Mouse (Mus musculus) left cerebral cortex, postnatal 10 days (tissue): ENCODE measurements around the gene Thbd. TPM values are rescaled to one million over a fixed set of nuclear protein-coding genes. Genes with fewer than 3 reads are reported as not detected.

Source experiments
- DNase-seq, 2 experiments: peaks; one replicate each; pipeline ENCODE4 v3.0.0; 2021 to 2022; ENCODE audit warnings: low spot score in 2 of 2, mixed read lengths in 1 of 2; ENCODE audit errors: extremely low spot score in 1 of 2
- intact Hi-C: fragments of 180-260 bp; cut with DNase I; formaldehyde crosslinking; loops from one replicate; pipeline ENCODE4 v1.15.1; 2025
- total RNA-seq, 2 experiments: library from RNA; stranded (reverse); gene quantifications; 2 replicates each; pipeline ENCODE4 v1.2.3; 2021

The Thbd gene
- total RNA-seq, result 1 to 10 TPM; 9.3 TPM

DNA sequence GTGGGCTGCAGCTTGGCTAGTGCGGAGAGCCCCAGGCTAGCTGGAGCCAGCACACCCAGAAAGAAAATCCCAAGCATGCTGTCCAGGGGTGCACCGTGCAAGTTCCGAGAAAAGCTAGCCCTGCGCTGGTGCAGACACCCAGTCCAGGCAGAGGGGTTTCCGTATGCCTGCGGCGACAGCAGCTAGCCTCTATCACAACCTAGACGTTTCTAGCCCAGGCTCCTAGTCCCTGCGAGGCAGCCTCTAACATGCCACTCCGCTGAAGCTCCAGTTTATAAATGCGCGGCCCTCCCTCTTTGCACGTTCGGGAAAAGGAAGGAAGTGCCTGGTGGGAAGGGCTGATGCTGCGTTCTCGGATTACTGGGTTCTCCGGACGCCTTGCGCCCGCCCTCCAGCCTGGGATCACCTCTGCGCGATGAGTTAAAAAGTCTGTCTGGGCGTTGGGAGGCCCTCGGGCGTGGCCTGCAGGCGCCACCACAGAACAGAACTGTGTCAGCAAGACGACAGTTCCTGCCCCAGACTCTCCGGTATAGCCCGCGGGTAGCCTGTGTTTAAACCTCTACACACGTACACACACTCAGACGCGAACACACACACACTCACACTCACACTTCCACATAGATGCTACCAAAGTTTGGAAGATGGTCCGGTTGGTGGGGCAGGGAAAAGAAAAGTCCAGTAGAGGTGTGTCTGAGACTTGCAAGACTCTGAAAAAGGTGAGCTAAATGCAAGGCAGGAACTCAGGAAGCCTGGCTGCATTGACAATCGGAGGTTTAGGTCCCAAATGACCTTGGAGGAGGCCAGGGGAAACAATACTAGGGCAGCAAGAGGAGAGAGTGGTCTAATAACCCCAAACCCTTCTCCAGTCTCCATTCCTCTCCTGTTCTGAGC lies at the start of gene Thbd:
Thbd (minus strand) TSS at position 319 of the 891 bp plus-strand sequence.
- peak in 1 of 2 experiments; percentile 79 for DNase-seq
- intact Hi-C loops, result loop anchor here (5.0 kb wide), 2 partner anchors 169 to 249 kb away; no protein-coding TSS in a partner anchor

DNA sequence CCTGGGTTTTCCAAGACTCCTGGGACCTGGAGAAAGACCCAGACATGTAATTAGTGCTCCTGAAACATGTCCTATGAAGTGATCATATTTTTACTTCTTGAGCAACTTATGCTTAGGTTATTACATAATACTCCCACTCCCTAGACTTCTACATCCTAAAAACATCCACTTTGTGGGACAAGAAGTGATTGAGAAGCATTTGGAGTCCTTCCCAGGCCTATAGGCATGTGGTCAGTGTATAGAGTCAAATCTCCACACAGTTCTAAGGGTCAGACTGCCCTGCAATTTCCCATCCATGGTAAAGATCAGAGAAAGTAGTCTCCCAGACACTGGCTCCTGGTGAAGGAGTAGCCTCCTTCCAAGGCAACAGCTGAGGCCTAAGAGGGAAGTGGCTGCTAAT lies 47.4 kb upstream of the Thbd start:
- intact Hi-C loops, result no loop called here
- no peak for DNase-seq

DNA sequence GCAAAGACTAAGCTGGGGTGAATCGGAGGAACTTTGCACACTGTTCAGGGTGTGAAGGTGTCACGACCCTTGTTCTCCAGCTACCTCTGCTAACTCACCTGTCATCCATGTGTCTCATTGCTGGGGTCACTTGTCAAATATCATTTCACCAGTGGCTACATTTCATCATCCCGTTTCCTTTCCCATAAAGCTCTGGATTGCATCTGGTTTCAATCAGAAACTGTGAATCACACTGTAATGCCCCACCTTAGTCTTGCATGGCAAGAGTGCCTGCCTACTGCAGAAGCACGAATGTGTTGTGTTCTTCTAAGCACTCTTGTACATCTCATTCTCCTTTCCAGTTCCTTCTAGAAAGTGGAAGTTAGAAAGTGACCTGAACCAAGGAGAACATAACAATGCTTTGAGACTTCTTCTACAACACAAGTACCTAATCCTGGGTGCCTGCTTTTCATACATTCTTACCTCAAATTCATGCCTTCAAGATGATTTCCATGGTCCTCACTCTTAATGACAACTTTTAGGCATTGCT lies 46.1 kb upstream of the Thbd start:
- intact Hi-C loops, result no loop called here
- DNase-seq, result no peak

DNA sequence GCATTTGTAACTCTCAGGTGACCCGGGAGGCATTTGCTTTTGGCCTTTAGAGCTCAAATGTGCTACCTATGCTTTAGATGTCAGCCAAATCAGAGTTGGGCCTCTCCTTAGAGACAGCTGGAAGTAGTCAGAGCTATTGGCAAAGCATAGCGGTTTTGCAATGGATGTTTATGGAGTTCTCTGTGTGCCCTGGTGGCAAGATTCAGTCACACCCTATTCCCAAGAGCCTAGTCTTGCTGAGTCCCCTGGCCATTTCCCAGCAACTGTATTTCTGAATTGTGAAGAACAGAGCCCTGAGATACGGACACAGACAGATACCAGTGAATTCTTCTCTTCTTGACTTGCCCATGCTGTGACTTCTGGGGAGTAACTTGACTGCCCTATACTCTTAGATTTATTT lies 45.1 kb upstream of the Thbd start:
- no peak for DNase-seq
- intact Hi-C loops, result no loop called here

DNA sequence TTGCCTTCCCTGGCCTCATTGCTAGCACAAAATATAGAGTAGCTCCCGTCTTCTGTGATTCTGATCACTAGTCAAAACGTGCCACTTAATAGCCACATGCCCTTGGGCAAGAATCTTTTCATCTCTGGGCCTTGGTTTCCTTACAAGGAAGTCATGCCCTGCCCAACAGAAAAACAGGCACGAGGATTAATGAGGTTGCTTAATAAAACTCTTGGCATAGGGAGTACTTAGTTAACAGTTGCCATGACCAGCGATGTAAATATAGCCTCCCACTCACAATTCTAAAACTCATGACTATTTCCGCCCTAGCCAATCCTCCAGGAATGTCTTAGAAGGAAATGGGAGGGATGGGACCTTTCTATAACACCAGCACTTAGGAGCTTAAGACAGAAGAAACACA lies 43.5 kb upstream of the Thbd start:
- intact Hi-C loops, result no loop called here
- no peak for DNase-seq

DNA sequence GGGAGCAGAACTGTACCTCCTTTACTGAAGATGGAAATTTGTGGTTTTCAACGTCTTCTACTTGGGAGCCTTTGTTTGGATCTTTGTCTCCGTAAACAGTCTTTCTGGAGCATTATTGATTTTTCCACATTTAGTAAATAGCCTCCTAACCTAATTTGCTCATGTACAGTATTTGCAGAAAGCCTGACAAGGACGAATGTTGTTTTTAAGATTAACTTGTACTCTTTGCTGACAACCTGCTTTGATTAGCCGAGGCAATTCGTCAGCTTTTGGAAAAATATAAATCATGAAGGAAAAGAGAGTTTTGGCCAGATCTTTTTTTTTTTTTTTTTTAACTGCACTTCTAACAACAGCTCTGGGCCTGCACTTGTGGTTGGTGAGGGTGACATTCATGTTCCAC lies 42.6 kb upstream of the Thbd start:
- DNase-seq, result no peak
- intact Hi-C loops, result no loop called here

DNA sequence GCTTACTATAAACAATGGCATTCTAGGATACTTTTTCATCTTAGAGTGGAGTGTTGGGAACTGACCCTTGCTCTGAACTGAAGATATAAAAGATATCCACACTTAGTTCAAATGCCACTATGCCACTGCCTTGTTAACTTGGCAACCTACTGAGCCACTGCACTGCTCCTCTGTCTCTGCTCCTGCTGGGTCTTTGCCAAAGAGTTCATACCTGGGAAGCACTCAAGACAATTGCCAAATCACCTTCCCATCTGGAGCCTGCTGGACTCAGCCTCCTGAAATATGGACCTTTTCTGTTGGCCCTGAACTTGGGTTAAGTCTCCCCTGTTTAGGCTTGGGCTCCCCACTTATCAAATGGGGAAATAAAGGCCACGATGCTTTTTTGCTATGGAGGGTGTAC lies 41.7 kb upstream of the Thbd start:
- intact Hi-C loops, result no loop called here
- DNase-seq, result no peak

DNA sequence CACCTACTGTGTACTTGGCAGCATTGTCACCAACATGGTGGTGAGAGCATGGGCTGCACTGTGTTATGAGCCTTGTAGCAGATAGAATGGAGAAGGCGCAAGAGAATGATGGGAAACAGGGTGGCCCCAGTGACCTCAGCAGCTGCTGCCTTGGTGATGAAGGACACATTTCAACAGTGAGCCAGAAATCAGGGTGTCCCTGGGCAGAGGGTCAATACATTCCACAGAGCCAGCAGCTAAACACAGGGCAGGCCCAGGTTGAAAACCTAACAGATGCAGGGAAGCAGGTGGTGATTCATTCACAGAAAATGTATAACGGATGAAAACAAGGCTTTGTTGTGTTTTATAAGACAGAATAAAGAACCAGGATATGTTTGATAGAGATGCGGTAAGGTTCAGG lies 38.5 kb upstream of the Thbd start:
- intact Hi-C loops, result no loop called here
- no peak for DNase-seq

DNA sequence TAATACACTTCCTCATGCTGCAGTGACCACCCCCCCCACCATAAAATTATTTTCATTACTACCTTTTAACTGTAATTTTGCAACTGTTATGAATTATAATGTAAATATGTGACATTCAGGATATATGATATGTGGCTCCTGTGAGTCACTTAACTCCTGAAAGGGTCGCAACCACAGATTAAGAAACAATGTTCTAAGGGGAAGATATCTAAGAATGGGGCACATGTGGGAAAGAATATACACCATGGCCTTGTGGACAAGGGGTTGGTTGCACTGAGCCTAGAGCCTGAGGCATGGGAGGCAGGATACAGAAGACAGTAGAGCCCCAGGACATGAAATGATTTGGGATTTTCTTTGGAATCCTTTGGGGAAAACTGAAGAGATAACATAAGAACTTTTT lies 37.6 kb upstream of the Thbd start:
- intact Hi-C loops, result no loop called here
- no peak for DNase-seq

DNA sequence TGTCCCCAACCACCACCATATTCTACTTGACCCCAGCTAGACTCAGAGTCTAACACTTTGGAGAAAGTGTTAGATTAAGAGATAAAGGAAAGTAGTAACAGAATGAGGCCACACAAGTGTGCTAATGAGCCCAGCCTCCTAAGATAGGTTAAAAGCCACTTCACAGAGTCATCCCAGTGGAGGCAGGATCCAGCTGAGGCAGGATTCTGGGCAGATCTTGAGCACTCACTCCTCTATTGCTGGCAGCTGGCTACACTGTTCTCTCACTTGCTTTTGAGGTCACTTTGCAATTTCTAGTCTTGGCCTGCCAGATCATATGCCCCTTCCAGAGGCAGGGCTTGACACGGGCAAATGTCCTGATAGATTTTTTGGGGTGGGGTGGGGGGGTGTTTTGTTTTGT lies 36.5 kb upstream of the Thbd start:
- no peak for DNase-seq
- intact Hi-C loops, result no loop called here

DNA sequence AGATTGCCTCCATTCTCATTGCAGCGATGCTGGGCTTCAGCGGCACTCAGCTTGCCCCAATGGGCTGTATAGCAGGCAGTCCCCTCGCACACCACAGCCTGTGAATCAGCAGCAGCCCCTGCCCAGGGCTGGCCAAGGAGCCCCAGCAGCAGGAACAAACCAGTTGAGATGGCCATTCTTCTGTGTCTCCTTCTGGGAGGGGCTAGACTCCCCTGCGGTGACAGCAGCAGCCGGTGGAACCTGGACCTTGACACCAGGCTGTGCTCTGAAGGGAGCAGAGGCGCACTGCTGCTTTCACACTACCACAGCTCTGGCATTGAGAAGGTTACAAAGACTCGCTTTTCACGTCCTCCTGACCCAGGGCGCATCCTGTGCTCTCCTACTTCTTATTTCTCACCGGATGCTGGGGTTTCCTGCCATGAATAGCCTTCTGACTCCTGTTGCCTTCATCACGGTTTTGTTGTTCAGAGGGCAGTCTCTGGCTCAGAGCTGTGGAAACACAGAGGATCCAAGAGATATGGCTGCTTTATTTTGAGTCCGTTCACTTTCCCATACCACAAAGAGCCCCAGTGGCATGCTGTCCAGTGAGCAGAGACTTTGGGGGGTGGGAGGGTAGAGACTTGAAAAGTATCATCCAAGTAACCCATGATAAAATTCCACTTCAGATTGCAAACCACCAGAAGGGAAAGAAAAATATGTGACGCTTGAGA lies 35.4 kb upstream of the Thbd start, which contains the start of gene Cd93:
Cd93 (minus strand) TSS at position 315 of the 710 bp plus-strand sequence.
- intact Hi-C loops, result no loop called here

DNA sequence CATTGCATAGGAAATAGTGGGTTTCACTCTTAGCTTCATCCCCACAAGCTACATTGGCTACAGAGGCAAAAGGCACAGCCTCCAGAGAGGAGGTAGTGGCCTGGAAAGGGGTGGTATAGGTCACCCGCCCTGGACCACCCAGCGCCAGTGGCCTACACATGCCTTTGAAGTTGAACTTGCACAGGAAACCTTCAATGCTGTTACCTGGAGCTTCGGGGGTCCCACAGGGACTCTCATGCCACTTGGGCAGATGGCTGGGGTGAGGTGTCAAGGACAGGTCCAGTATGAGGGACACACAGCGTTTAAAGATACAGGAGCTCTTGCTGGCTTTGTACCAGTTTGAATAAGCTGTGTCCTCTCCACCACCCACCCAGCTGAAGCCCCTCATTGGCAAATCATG lies 34.7 kb upstream of the Thbd start:
- peak in 1 of 2 experiments; percentile 29 for DNase-seq
- intact Hi-C loops, result no loop called here

More for the DNA sequence above, 35.4 kb upstream of the Thbd start, which contains the start of gene Cd93:
- DNase-seq, result peak in 1 of 2 experiments; percentile 49

DNA sequence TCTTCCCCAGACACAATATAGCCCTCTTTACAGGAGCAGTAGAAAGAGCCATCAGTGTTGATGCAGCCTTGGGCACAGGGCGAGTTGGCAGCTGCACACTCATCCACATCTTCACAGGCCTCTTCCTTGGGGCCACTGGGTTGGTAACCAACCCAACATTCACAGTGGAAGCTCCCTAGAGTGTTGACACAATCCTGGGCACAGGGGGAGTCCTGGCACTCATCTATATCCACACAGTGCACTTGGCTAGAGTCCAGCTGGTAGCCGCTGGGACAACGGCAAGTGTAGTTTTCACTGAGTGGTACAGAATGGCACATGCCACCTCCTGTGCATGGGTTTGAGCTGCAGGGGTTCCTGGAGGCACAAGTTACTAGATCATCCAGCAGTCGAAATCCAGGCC lies 34.2 kb upstream of the Thbd start:
- intact Hi-C loops, result no loop called here
- DNase-seq, result peak in 1 of 2 experiments; percentile 44

DNA sequence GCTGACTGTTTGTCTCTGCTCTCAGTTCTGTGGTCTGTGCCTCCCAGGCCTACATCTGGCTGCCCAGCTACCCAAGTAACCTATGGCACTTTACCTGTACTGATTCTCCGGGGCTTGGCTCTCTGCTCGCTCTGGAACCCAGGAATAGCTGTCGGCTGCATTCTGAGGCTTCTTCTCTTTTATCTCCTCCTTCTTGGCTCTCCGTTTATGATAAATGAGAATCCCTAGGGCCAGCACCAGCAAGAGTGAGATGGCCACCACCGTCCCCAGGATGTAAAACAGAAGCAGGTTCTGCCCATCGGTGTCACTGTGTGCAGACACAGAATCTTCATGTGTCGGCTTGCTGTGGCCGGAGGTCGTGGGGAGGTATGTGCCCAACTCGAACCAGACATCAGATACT lies 33.4 kb upstream of the Thbd start:
- intact Hi-C loops, result no loop called here
- no peak for DNase-seq

DNA sequence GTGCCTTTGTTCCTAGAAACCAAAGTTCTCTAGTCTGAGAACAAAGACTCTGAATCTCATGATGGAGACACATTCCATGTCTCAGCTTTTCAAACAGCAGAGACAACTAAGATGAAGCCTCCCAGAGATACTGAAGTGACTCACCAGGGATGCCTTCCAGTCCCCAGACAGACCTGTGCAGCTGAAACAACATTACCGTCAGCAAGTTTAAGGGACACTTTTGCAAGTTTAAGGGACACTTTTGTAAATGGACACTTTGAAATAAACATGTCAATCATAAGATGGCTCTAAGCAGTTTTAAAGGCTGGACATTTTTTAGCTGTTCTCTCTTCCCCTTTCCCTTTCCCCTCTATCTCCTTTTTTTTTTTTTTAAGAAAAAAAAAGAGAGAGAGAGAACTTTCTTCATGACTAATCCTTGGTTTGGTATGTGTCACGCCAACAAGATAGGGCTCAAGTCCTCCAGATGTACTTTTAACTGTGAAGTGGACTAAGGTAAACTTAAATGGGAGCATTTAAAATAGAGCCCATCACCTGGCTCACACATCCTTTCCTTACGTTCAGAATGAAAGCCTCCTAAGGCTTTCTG lies 31.8 kb upstream of the Thbd start:
- no peak for DNase-seq
- intact Hi-C loops, result no loop called here

DNA sequence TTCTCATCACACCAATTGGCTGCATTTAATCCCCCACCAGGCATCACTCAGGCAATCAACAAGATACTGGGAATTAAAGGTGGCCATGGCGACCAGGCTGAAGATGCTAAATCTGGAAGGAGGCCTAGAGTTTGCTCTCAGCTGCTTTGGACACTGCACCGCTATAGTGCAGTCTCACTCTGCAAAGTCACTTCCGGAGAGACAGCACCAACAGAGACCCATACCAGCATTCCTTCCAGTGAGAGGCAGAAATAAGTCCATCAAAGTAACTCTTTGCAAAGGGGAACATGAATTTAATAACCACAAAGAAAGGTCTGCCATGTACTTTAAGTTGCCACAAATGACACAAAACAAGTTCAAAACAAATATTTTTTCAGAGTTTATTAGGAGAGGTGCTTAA lies 28.3 kb upstream of the Thbd start:
- intact Hi-C loops, result no loop called here
- no peak for DNase-seq

DNA sequence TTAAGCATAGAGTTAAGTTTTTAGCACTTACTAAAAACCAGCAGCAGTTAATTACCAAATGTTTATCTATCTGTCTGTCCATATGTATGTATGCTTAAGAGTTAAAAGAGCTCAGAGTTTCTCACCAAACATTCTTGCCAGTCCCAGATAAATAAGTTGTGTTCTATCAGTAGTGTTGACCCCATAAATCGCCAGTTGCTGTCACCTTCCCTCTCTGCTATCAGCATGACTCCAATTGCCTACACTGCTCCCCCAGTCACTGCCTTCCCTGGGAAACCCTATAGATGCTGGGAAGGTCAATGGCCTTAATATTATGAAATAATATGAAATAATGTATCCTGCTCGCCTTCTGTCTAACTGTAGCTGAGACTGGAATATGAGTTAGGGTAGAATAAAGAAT lies 24.4 kb upstream of the Thbd start:
- DNase-seq, result no peak
- intact Hi-C loops, result no loop called here

DNA sequence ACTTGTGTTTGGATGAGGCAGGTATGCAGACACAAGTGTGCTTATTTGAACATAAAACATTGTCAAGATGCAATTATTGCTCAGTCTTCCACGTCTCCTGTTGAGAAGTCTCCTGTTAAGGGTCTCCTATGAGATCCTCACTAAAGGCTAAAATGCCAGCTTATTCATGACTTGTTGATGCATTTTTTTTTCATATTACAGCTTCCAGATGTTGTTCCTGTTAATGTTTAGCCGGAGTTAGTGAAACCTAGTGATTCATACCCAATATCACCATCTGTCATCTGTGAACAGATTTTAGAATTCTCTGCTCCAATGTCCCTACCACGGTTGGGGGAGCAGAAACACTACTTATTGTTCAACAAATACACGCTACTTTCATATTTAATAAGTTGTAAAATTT lies 23.0 kb upstream of the Thbd start:
- intact Hi-C loops, result no loop called here
- no peak for DNase-seq

DNA sequence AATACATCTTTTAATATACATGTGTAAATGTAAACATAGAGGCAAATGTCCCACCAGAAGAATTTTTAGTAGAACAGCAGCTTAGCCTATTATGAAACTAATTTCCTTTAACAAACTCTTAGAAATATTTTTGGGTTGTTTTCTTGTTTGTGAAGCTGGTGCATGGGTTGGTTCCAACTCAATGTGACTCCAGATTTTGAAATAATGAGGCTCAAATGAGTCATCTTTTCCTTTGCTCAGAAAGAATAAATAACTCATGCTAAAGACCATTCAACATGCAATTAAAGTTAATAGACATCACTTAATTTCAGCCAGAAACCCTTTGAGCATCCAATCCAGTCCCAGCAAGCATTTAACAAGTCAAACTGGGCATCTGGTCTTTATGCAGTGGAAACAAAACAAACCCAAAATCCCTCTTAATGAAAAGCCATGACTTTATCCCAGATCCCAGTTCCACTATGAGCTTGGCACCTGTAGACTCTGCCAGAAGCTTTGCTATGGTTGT lies 21.1 kb upstream of the Thbd start:
- intact Hi-C loops, result no loop called here
- DNase-seq, result no peak
